Mouse (Mus musculus) thymus, adult 2 months (tissue): Measurements from ENCODE around the gene Slc35c1.

Source experiments
- CTCF ChIP-seq: fragments of 200-500 bp; IDR thresholded peaks from 2 replicates; pipeline ENCODE4 v1.5.1; 2012; ENCODE audit warnings: mild to moderate bottlenecking, control low read depth, low read length, moderate library complexity, borderline replicate concordance; ENCODE audit not compliant: control insufficient read depth, poor library complexity, insufficient read depth; ENCODE audit errors: extremely low read depth
- POLR2A ChIP-seq: fragments of 200-500 bp; IDR thresholded peaks from 2 replicates; pipeline ENCODE4 v1.6.1; 2012; ENCODE audit warnings: mild to moderate bottlenecking, low read length, control low read depth, moderate library complexity; ENCODE audit not compliant: control insufficient read depth, poor library complexity, insufficient read depth; ENCODE audit errors: extremely low read depth

GRCm38 (mm10) chr2:92424462-92425308 lies 35.7 kb downstream of the Slc35c1 start:
- TF ChIP-seq CTCF (no peak), POLR2A (no peak)
